Mouse (Mus musculus) splenic B cell, adult 2 months (primary cell): Measurements from ENCODE around the gene Iqgap3.

Experiments
- DNase-seq: peaks from one replicate; pipeline ENCODE4 v3.0.0-alpha.2; 2011; ENCODE audit warnings: low read depth, low spot score
- H3K27me3 ChIP-seq: 2 replicates; pipeline ENCODE4 v1.6.1; 2012; ENCODE audit warnings: mild to moderate bottlenecking, low read length, moderate library complexity, mixed read lengths; ENCODE audit not compliant: control insufficient read depth, poor library complexity, insufficient read depth, severe bottlenecking
- H3K36me3 ChIP-seq: 2 replicates; pipeline ENCODE4 v1.6.1; 2012; ENCODE audit warnings: mild to moderate bottlenecking, low read length, moderate library complexity, mixed read lengths; ENCODE audit not compliant: control insufficient read depth, poor library complexity, insufficient read depth, severe bottlenecking

Gene Iqgap3

GRCm38 (mm10) chr3:88147444-88147843 is 65.7 kb downstream of the Iqgap3 start:
- DNase-seq = no peak
- H3K27me3 ChIP-seq = no peaks in the 10 kb centered on the region
- peaks cover 2% of the 10 kb centered on the region for H3K36me3 ChIP-seq

DNA sequence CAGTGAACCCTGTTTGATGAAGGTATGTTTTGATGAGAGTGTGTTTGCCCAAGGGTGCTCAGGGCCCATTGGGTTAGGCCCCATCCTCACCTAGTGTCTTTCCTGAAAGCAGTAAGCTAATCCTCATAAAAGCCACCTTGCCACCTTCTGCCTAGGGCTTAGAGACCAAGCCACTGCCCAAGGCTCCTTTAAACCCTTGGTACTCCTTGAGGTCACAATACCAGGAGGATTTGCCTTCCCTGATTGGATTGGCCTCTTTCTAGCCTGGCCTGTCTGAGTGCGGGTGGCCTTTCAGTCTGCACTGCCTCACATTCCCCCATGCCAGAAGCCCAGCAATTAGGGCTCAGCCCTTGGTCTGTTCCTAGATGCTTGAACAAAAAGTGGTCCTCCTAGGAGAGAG is 66.1 kb downstream of the Iqgap3 start:
- Histone ChIP-seq H3K27me3 (no peaks in the 10 kb centered on the region), H3K36me3 (peaks cover 2% of the 10 kb centered on the region)
- no peak for DNase-seq

- Histone ChIP-seq H3K27me3 (no peaks in the 10 kb centered on the region), H3K36me3 (peaks cover 2% of the 10 kb centered on the region)
- peak; percentile 91 for DNase-seq
Observed at GRCm38 (mm10) chr3:88148354-88148753, 66.6 kb downstream of the Iqgap3 start.

DNA sequence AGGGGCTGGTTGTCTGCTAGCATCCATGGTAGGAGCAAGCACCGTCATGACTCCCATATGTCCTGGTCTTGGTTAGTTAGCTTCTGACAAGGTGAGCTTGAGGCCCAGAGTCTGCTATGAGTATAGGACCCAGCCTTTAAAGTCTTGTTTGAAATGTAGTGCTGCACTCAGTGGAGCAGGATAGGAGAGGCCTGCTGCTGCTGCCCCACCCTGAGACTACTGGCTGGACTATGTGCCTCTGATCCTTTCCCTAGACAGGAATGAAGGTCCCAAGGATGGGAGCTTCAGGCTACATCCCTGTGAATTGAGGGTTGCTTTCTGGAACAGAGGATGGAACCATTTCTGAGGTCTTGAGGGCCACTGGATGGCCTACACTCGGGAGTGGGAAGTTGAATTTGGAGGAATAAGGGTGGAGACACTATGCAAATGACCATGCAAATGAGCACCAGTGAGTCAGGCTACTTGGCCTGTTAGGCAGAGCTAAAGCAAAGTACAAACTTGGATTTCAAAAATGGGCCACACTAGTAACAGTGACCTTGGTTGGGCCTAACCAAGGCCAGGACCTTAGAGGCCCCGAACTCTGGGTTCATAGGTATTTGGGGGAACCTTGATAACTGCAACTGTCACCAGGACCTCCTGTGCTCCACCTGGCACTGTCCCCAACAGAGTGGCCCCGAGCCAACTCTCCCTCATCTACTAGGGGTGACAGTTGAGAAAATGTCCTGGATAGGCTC is 67.2 kb downstream of the Iqgap3 start:
- Histone ChIP-seq H3K36me3 (peaks cover 2% of the 10 kb centered on the region), H3K27me3 (no peaks in the 10 kb centered on the region)
- peak; percentile 69 for DNase-seq

DNA sequence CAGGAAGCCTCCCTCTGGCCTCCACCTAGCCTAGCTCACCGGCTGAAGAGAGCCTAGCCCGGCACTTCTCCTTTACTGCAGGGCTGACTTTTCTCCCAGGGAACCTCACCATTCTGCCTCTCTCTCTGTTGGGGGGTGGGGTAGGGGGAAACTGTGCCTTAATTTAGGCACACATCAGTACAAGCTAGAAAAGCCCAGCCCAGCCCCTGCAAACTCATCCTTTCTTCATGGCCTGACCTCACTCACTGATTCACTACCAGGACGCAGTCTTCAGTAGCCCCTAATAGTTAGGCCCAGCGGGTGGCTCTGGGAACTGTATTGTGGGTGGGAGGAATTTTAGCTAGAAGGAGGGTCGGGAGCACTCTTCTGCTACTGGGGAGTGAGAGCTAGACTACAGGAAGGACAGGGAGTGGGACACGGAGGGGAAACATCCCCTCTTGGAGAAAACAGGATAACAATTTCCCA is 67.8 kb downstream of the Iqgap3 start:
- no peak for DNase-seq
- H3K36me3 ChIP-seq = peaks cover 2% of the 10 kb centered on the region
- no peaks in the 10 kb centered on the region for H3K27me3 ChIP-seq

GRCm38 (mm10) chr3:88150061-88150998 is 68.6 kb downstream of the Iqgap3 start:
- DNase-seq = no peak
- Histone ChIP-seq H3K36me3 (peaks cover under 1% of the 10 kb centered on the region), H3K27me3 (no peaks in the 10 kb centered on the region)

- Histone ChIP-seq H3K27me3 (no peaks in the 10 kb centered on the region), H3K36me3 (no peaks in the 10 kb centered on the region; the same call in 1 of the 2 replicates)
- peak; percentile 51 for DNase-seq
Observed at GRCm38 (mm10) chr3:88150999-88151364, 69.2 kb downstream of the Iqgap3 start.

DNA sequence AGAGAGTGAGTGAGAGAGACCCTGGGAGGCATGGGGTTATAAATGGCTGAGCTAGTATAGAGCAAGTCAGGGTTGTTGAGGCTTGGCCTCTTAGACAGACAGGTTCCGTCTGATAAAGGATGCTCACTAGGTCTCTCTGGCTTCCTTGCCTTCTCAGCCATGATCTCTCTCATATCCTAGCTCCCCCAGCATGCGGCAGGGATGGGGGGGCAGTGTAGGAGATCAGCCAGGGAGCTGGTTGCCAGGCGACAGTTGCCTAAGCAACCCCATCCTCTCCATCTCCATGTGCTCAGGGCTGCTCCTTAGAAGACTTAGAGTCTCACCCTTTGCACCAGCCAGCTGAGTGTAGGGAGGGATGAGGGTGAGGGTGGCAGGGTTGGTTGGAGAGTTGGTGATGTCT is 70.3 kb downstream of the Iqgap3 start:
- Histone ChIP-seq H3K27me3 (no peaks in the 10 kb centered on the region), H3K36me3 (peaks cover 2% of the 10 kb centered on the region)
- no peak for DNase-seq

GRCm38 (mm10) chr3:88153290-88154011 is 71.7 kb downstream of the Iqgap3 start:
- DNase-seq = no peak
- H3K27me3 ChIP-seq = no peaks in the 10 kb centered on the region
- H3K36me3 ChIP-seq = peaks cover 8% of the 10 kb centered on the region

DNA sequence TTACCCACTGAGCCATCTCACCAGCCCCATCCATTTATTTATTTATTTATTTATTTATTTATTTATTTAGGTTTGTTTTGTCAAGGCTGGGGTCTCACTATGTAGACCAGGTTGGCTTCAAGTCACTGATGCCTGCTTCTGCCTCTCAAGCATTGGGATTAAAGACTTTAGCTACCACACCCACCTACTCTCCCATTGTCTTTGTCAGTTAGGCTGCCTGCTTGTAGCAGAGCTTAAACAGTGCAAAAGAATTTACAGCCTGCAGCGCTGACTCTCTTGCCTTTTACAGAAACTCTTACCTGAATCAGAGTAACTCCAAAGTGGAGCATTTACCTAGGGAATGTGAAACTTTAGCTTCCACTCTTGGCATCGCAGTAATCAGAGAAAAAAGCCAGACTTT is 72.5 kb downstream of the Iqgap3 start:
- no peaks in the 10 kb centered on the region for H3K27me3 ChIP-seq
- peaks cover 12% of the 10 kb centered on the region for H3K36me3 ChIP-seq
- DNase-seq = no peak

DNA sequence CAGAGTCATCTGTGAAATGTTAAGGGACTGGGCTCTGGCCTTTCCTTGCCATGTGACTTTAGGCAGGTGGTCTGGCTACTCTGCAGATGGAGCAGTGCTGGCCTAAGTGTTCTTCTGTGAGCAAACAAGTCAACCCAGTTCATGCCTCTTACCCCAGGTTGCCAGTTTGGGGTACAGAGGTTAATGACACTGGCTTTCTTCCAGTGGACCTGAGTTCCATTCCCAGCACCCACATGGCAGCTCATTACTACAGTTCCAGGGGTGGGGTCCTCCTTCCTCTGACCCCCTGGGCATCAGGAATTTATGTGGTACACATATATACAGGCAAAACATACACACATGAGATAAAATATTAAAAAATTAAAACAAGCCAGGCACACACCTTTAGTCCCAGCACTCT is 75.0 kb downstream of the Iqgap3 start:
- no peak for DNase-seq
- no peaks in the 10 kb centered on the region for H3K27me3 ChIP-seq
- peaks cover 18% of the 10 kb centered on the region for H3K36me3 ChIP-seq

- H3K27me3 ChIP-seq = no peaks in the 10 kb centered on the region
- peak; percentile 71 for DNase-seq
Observed at GRCm38 (mm10) chr3:88157771-88158597, 76.2 kb downstream of the Iqgap3 start.

GRCm38 (mm10) chr3:88158991-88159390 is 77.2 kb downstream of the Iqgap3 start:
- Histone ChIP-seq H3K36me3 (peaks cover 31% of the 10 kb centered on the region), H3K27me3 (no peaks in the 10 kb centered on the region)
- DNase-seq = no peak

More at GRCm38 (mm10) chr3:88157771-88158597, 76.2 kb downstream of the Iqgap3 start:
- peaks cover 24% of the 10 kb centered on the region for H3K36me3 ChIP-seq

DNA sequence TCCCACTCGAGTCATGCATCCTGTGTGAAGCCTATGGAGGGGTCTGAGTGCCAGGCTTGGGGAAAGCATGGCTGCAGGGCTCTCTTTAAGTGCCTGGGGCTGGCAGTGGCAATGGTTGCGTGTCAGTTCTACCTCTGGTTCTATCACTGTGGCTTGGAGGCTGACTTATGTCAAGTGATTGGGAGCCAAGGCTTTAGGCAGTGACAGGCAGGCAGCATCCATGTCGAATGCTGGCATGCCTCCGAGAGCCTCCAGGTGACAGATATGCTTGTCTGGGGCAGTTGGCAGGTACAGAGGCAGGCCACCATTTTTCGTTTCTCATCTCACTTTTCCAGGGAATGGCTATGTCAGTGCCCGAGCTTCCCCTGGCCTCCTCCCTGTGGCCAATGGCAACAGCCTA is 79.1 kb downstream of the Iqgap3 start:
- H3K27me3 ChIP-seq = no peaks in the 10 kb centered on the region
- H3K36me3 ChIP-seq = peaks cover 33% of the 10 kb centered on the region
- DNase-seq = no peak
